Mouse (Mus musculus) embryonic facial prominence, embryonic 13.5 days (tissue): ENCODE data around the gene Jmjd1c. TPM values are rescaled to one million over a fixed set of nuclear protein-coding genes. Genes with fewer than 3 reads are reported as not detected.

Experiments used
- ATAC-seq: fragments of 200-750 bp; cut with Nextera tagmentation; 2 replicates; pipeline ENCODE4 v1.8.0; 2017; ENCODE audit warnings: low read depth; ENCODE audit not compliant: insufficient number of reproducible peaks, insufficient read depth, low FRiP score, low TSS enrichment
- H3K27ac ChIP-seq: fragments of 300-500 bp; sonication (generic); 2 replicates; pipeline ENCODE4 v1.5.1; 2015; ENCODE audit warnings: moderate library complexity, mild to moderate bottlenecking, inconsistent platforms
- H3K27me3 ChIP-seq: fragments of 300-500 bp; sonication (generic); 2 replicates; pipeline ENCODE4 v1.6.1; 2015; ENCODE audit warnings: mild to moderate bottlenecking, inconsistent platforms
- H3K36me3 ChIP-seq: fragments of 300-500 bp; sonication (generic); 2 replicates; pipeline ENCODE4 v1.6.1; 2015; ENCODE audit warnings: mild to moderate bottlenecking, inconsistent platforms
- H3K4me1 ChIP-seq: fragments of 300-500 bp; sonication (generic); 2 replicates; pipeline ENCODE4 v1.6.1; 2015; ENCODE audit warnings: inconsistent platforms
- H3K4me2 ChIP-seq: fragments of 300-500 bp; sonication (generic); 2 replicates; pipeline ENCODE4 v1.6.1; 2015; ENCODE audit warnings: moderate library complexity, mild to moderate bottlenecking, inconsistent platforms
- H3K4me3 ChIP-seq: fragments of 300-500 bp; sonication (generic); 2 replicates; pipeline ENCODE4 v1.5.1; 2015; ENCODE audit warnings: mild to moderate bottlenecking, inconsistent platforms
- H3K9ac ChIP-seq: fragments of 300-500 bp; sonication (generic); 2 replicates; pipeline ENCODE4 v1.6.1; 2015; ENCODE audit warnings: mild to moderate bottlenecking, inconsistent platforms
- H3K9me3 ChIP-seq: fragments of 300-500 bp; sonication (generic); 2 replicates; pipeline ENCODE4 v1.6.1; 2016; ENCODE audit warnings: inconsistent platforms
- WGBS: fragments of 180-500 bp; shearing (Covaris S2); methylation state at CpG from one replicate; pipeline ENCODE4 v1.1.7; 2015; ENCODE audit warnings: mixed read lengths; 5-methylcytosine and 5-hydroxymethylcytosine counted together
- polyA plus RNA-seq: library from polyadenylated mRNA; unstranded; fragments of >200 nt; fragmentation: Nextera tagmentation; extraction: Ambion mirVana; gene quantifications from 2 replicates; pipeline ENCODE4 v1.2.1, GENCODE M21; 2015

Jmjd1c gene
- polyA plus RNA-seq, 1 experiment from 2014 or later, result 50.7 TPM

DNA sequence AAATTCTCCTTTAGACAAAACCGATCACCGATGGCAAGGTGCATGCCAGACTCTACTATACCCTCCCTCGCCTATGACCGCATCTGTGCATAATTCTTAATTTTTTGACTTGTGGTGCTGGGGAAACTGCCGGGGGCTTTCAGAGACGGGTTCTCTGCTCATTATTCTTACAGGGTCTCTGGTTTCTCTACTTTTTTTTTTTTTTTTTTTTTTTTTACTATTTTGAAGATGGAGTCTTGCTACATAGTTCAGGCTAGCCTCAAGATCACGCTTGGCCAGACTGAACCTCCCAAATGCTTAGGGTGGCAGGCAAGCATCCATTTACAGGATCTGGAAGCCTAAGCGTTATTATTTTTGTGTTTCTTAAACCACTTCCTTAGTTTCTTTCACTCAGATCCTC, 22.3 kb upstream of the Jmjd1c start:
- no peak for ATAC-seq
- H3K4me1 ChIP-seq, result peaks cover 15% of the 10 kb centered on the region
- no peaks in the 10 kb centered on the region for H3K36me3 ChIP-seq
- no peak overlapping the region for H3K9ac ChIP-seq
- no peaks in the 10 kb centered on the region for H3K9me3 ChIP-seq
- H3K4me3 ChIP-seq, result no peak overlapping the region
- 95% methylated on average over 8 of the region's 8 CpGs for WGBS
- H3K27me3 ChIP-seq, result no peaks in the 10 kb centered on the region
- H3K4me2 ChIP-seq, result no peak overlapping the region
- H3K27ac ChIP-seq, result no peak overlapping the region

DNA sequence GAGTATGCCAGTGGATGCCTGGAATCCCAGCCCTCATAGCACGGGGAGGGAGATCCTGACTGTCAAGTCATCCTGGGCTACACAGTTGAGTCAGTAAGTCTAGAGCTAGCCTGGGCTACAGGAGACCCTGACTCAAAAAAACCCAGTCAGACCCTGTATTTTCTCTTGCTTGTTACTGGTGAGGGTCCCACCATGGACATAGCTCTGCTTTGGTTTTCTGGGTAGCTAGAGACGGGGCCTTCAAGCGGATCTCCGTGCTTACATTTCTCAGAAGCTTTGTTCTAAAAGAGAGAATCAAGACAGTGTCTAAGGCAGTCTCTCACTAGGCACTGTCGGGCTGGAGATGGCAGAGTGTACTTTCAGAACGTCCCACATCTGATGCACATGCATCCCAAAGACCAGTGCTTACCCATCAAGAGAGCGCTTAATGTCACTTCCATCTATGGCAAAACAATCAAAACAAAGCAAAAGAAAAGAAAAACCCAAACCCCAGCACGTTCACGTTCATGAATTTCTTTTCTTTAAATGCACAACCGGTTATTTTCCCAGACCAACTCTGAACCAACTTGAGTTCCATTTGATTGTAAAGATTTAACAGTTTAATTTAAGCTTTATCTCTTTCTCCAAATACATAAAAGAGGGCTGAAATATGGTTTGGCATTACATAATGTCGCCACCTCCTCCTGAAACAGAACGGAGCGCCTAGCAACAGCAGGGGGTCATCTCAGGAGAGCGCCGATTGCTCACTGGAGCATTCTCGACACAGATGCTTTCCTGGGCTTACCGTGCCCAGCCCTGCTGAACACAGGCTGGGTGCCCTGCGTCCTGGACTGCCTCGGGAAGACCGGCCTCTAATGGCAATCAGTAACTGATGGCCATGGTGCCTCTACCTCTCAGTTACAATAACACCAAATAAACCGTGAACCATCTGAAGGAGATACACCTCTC, 19.7 kb upstream of the Jmjd1c start:
- Histone ChIP-seq H3K4me3 (no peak overlapping the region), H3K9ac (no peak overlapping the region), H3K27ac (no peak overlapping the region), H3K4me1 (peaks cover 24% of the 10 kb centered on the region), H3K36me3 (no peaks in the 10 kb centered on the region), H3K27me3 (no peaks in the 10 kb centered on the region), H3K4me2 (no peak overlapping the region), H3K9me3 (no peaks in the 10 kb centered on the region)
- ATAC-seq, result no peak
- WGBS, result 74% methylated on average over 21 of the region's 21 CpGs

DNA sequence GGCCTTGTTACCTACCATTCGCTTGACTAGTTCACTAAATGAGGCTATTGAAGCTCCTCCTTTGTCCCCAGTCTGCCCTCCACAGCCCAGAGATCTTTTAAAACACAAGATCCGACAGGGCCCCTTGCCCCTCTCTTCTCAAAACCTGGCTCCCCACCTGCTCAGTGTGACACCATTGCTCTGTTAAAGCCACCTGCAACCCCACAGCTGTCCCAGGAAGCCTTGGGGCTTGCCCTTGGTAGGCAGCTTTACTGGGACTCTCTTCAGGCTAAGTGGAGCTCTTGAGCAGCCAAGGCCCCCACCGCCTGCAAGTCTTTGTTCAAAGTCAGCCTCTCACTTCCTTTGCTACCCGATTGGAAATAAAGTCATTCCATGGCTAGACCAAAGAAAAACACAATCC, 16.9 kb upstream of the Jmjd1c start:
- WGBS, result 71% methylated on average over 4 of the region's 4 CpGs
- no peaks in the 10 kb centered on the region for H3K27me3 ChIP-seq

DNA sequence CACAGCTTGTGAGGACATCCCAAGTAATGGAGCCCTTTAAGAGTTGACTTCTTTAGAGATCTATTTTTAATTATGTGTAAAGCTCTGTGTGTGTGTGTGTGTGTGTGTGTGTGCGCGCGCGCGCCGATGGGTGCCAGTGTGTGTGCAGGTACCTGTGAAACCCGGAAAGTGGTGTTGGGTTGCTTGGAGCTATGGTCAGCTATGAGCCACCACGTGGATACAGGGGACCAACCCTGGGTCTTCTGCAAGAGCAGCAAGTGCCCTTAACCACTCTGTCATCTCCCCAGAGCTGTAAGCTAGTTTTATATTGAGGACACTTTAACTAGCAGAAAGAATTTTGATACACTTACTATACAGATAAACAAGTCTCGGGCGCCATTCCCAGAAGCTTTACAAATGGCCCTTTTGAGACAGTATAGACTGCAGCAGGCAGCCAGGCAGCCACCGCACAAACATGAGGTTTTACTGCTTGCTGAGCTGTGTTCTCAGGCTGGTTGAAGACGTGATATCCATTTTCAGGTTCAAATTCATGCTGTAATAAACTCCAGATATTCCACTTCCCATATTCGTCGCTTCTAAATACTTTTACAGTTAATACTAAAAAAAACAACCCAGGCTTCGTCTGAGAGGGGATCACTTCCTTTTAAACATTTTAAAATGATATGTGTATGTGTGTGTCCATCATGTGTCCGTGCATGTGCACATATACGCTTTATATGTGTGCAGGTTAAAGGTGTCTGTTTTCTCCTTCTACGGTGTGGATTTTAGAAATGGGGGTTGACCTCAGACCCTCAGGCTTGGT, 14.5 kb upstream of the Jmjd1c start:
- no peak overlapping the region for H3K4me2 ChIP-seq
- H3K9me3 ChIP-seq, result no peaks in the 10 kb centered on the region
- H3K4me1 ChIP-seq, result peaks cover 48% of the 10 kb centered on the region
- no peaks in the 10 kb centered on the region for H3K36me3 ChIP-seq
- ATAC-seq, result no peak
- no peaks in the 10 kb centered on the region for H3K27me3 ChIP-seq
- H3K4me3 ChIP-seq, result no peak overlapping the region
- H3K27ac ChIP-seq, result peak overlapping the region; percentile 66
- WGBS, result 64% methylated on average over 18 of the region's 18 CpGs
- H3K9ac ChIP-seq, result no peak overlapping the region

More for the DNA sequence above, 16.9 kb upstream of the Jmjd1c start:
- Histone ChIP-seq H3K4me1 (peaks cover 36% of the 10 kb centered on the region), H3K27ac (peak overlapping the region; percentile 39; the same call in 1 of the 2 replicates), H3K9me3 (no peaks in the 10 kb centered on the region), H3K4me3 (no peak overlapping the region), H3K9ac (peak overlapping the region; percentile 2; the same call in 1 of the 2 replicates), H3K36me3 (no peaks in the 10 kb centered on the region), H3K4me2 (no peak overlapping the region)
- ATAC-seq, result no peak

DNA sequence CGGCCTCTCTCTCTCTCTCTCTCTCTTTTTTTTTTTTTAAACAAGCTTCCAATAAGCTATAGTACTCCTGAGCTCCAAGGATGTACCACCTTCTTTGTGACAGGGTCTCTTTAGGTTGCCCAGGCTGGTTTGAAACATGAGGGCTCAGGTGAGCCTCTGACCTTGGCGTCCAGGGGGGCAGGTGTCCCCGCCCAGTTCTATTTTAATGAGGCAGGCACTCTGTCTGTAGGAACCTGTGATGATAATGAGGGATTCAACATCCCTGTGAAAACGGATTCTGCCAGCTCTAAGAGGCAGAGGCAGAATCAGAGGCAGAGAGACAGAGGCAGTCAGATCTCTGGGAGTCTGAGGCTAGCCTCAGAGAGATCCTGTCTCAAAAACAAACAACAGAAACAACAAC, 13.4 kb upstream of the Jmjd1c start:
- no peaks in the 10 kb centered on the region for H3K36me3 ChIP-seq
- H3K9me3 ChIP-seq, result no peaks in the 10 kb centered on the region
- ATAC-seq, result no peak
- H3K27ac ChIP-seq, result no peak overlapping the region
- WGBS, result 82% methylated on average over 4 of the region's 4 CpGs
- peaks cover 48% of the 10 kb centered on the region for H3K4me1 ChIP-seq
- no peaks in the 10 kb centered on the region for H3K27me3 ChIP-seq
- H3K9ac ChIP-seq, result no peak overlapping the region
- no peak overlapping the region for H3K4me3 ChIP-seq
- H3K4me2 ChIP-seq, result no peak overlapping the region

DNA sequence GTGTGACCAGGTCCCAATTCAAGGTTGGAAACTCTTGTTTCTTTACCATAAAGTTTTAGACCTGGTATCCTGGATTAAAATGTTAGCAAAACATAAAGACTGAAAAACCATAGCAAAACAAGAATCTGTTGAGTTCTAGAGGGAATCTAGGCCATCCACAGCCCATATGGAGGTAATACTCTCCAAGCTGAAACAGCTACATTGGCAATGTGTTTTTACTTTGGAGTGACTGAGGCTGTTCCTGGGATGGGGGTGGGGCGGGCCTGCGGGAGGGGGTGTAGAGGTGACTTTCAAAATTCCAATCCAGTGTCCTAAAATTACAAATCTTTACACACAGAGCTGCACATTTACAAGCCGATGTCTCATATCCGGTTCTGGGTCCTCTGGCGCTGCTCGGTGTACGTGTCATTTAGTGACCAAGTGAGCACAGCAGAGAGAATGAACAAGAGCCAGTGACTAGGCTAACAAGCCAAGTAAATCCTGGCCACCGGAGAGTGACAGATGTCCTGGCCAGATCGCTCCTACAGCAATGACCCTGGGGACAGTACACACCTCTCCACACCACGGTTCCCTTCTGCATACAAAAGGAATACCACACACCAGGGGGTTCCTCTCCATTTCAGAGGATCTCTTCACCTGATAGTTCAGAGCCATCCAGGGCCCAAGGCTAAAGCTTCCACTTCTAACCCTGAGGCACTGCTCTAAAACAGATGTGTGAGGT, 12.3 kb upstream of the Jmjd1c start:
- no peak overlapping the region for H3K9ac ChIP-seq
- peak overlapping the region; percentile 77 for H3K27ac ChIP-seq
- no peak overlapping the region for H3K4me3 ChIP-seq
- 45% methylated on average over 10 of the region's 10 CpGs for WGBS
- ATAC-seq, result 0 out of 2 replicates have a peak, but pooled peaks have one; percentile 7
- H3K4me1 ChIP-seq, result peaks cover 48% of the 10 kb centered on the region
- no peaks in the 10 kb centered on the region for H3K36me3 ChIP-seq
- H3K4me2 ChIP-seq, result no peak overlapping the region
- no peaks in the 10 kb centered on the region for H3K9me3 ChIP-seq
- H3K27me3 ChIP-seq, result no peaks in the 10 kb centered on the region

DNA sequence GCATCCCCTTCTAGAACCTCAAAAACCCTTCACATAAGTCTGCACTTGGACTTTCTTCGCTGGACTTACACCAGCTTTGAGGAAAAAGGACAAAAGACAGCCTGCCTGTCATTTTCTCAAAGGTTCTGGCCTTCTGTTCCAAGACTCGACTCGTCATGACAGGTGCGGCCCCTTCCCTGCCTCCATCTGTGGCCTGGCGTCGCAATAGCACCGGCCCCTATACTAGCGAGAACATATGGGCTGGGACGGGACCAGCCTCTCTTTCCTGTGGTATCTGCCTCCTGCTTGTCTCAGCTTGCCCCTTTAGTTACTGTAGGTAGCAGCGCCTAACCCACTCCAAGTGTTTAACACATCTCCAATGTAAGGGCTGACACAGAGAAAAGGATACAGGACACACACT, 10.8 kb upstream of the Jmjd1c start:
- Histone ChIP-seq H3K4me2 (no peak overlapping the region), H3K27ac (no peak overlapping the region), H3K36me3 (no peaks in the 10 kb centered on the region), H3K4me1 (peaks cover 48% of the 10 kb centered on the region), H3K9me3 (no peaks in the 10 kb centered on the region), H3K9ac (no peak overlapping the region), H3K4me3 (no peak overlapping the region), H3K27me3 (no peaks in the 10 kb centered on the region)
- ATAC-seq, result no peak
- WGBS, result 75% methylated on average over 10 of the region's 10 CpGs

DNA sequence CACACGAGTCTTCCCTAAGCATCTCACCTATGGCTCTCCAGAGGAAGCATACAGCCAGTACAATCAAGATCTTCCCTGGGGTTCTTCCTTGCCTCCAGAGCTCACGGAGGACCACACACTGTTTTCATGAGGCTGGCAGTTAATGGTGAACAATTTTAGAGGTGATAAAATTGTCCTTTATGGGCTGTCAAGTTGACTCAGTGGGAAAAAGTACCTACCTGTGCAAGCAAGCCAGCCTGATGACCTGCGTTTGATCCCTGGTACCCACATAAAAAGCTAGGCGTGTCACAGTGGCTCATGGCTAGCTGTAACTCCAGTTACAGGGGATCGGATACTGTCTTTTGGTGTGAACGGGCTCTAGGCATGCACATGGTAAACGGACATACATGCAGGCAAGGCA, 10.0 kb upstream of the Jmjd1c start:
- WGBS, result 82% methylated on average over 7 of the region's 7 CpGs
- Histone ChIP-seq H3K4me1 (peaks cover 44% of the 10 kb centered on the region), H3K4me3 (no peak overlapping the region), H3K4me2 (no peak overlapping the region), H3K9ac (no peak overlapping the region), H3K36me3 (no peaks in the 10 kb centered on the region), H3K27ac (no peak overlapping the region), H3K27me3 (no peaks in the 10 kb centered on the region), H3K9me3 (no peaks in the 10 kb centered on the region)
- ATAC-seq, result no peak

DNA sequence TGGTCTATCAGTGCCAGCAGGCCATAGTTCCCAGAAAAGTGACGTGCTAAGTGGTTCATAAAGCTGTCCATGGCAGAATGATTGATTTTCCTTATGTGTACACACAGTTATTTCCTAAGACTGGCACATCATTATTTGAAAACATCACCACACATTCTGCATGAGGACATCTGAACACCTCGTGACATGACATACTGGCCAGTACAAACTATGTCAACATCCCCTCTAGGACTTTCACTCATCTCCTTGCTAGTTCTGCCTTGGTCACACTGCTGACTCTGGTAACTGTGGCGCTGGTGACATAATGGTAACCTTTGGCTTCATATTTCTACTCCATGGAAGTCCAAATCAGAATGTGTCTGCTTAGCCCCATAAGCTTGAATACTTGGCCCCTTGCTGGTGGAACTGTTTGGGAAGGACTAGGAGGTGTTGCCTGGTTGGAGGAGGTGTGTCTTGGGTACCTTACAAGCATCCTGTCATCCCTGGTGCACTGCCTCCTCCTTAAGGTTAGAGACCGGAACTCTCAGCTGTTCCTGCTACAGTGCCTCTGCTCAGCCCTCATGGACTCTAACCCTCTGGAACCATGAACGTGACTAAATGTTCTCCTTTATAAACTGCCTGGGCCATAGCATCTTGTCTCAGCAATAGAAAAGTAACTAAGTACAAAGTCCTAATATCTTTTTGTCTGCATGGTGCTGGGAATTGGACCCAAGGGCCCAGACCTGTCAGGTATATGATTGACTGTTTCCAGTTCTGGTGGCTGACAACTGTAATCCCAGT, 8.3 kb upstream of the Jmjd1c start:
- Histone ChIP-seq H3K9me3 (no peaks in the 10 kb centered on the region), H3K4me1 (peaks cover 30% of the 10 kb centered on the region), H3K27ac (no peak overlapping the region), H3K4me3 (no peak overlapping the region), H3K9ac (no peak overlapping the region), H3K27me3 (no peaks in the 10 kb centered on the region), H3K4me2 (no peak overlapping the region), H3K36me3 (0 out of 2 replicates have a peak, but pooled peaks cover 6% of the 10 kb centered on the region)
- ATAC-seq, result no peak
- 94% methylated on average over 5 of the region's 5 CpGs for WGBS

DNA sequence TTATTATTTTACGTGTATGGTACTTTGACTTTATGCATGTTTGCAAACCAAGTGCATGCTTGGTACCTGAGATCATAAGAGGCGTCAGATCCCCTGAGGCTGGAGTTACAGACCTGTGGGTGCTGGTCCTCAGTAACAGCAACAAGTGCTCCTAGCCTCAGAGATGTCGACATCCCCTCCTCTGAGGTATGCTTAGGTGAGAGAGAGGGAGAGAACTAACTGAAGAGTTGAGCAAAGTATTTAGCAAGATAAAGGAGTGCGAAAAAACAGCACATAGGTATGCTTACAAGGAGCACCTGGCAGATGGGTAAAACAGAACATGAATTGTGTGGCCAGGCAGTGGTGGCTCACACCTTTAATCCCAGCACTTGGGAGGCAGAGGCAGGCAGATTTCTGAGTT, 5.3 kb upstream of the Jmjd1c start:
- Histone ChIP-seq H3K4me3 (no peak overlapping the region), H3K27ac (no peak overlapping the region), H3K36me3 (0 out of 2 replicates have a peak, but pooled peaks cover 6% of the 10 kb centered on the region), H3K27me3 (no peaks in the 10 kb centered on the region), H3K4me1 (peaks cover 12% of the 10 kb centered on the region), H3K9me3 (no peaks in the 10 kb centered on the region), H3K9ac (no peak overlapping the region), H3K4me2 (no peak overlapping the region)
- no peak for ATAC-seq
- 94% methylated on average over 4 of the region's 4 CpGs for WGBS

DNA sequence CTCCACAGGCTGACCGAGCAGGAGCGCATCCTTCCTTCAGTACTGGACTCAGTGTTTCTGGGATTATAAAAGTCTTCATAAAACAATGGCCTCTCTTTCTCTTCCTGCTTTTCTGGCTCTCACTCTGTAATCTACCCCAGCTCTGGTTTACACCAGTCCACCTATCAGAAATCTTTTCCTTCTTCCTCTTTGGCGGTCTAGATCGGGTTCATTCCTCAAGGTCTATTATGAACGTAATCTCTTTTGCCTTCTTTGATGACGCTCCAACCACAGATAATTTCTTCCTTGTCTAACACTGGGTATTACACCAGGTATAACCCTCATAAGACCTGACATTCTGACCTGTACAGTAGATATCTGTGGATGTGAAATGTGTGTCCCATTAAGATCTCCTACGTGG, 1.0 kb upstream of the Jmjd1c start:
- no peak for ATAC-seq
- whole genome bisulfite sequencing, result 79% methylated on average over 7 of the region's 7 CpGs
- H3K9me3 ChIP-seq, result no peaks in the 10 kb centered on the region

More for the DNA sequence above, 1.0 kb upstream of the Jmjd1c start:
- Histone ChIP-seq H3K36me3 (0 out of 2 replicates have a peak, but pooled peaks cover 6% of the 10 kb centered on the region), H3K4me1 (peaks cover 24% of the 10 kb centered on the region), H3K27ac (no peak overlapping the region), H3K9ac (no peak overlapping the region), H3K4me2 (no peak overlapping the region), H3K4me3 (no peak overlapping the region), H3K27me3 (no peaks in the 10 kb centered on the region)
